Mouse (Mus musculus) myocyte (in vitro differentiated cells): Measurements from ENCODE around the gene Phlpp1.

Experiments used
- CEBPB ChIP-seq: IDR thresholded peaks from 2 replicates; pipeline ENCODE4 v1.6.1; 2011; ENCODE audit warnings: mild to moderate bottlenecking, moderate library complexity; ENCODE audit not compliant: poor library complexity, insufficient read depth, severe bottlenecking
- E2F4 ChIP-seq: IDR thresholded peaks from one replicate; pipeline ENCODE4 v1.6.1; 2011; ENCODE audit warnings: mild to moderate bottlenecking, control low read depth, moderate library complexity; ENCODE audit not compliant: insufficient read depth
- MAX ChIP-seq: IDR thresholded peaks from one replicate; pipeline ENCODE4 v1.6.1; 2011; ENCODE audit warnings: low read depth, mild to moderate bottlenecking, control low read depth
- MYOD1 ChIP-seq, 3 experiments: IDR thresholded peaks; one replicate each; pipeline ENCODE4 v1.6.1; 2011; ENCODE audit warnings: control low read depth in 2 of 3, low read depth in 2 of 3, mild to moderate bottlenecking in 2 of 3, moderate library complexity in 1 of 3; ENCODE audit not compliant: insufficient read length in 2 of 3, control insufficient read depth in 1 of 3
- MYOG ChIP-seq, 3 experiments: IDR thresholded peaks; one replicate each; pipeline ENCODE4 v1.6.1; 2011; ENCODE audit warnings: control low read depth in 2 of 3, low read depth in 2 of 3, mild to moderate bottlenecking in 2 of 3; ENCODE audit not compliant: insufficient read length in 2 of 3, control insufficient read depth in 1 of 3, insufficient read depth in 1 of 3
- POLR2A ChIP-seq: IDR thresholded peaks from one replicate; pipeline ENCODE4 v1.6.1; 2011; ENCODE audit warnings: low read depth, mild to moderate bottlenecking, control low read depth, moderate library complexity; ENCODE audit not compliant: insufficient read length
- POLR2AphosphoS2 ChIP-seq: IDR thresholded peaks from one replicate; pipeline ENCODE4 v1.6.1; 2011; ENCODE audit warnings: low read depth, control low read depth; ENCODE audit not compliant: insufficient read length
- REST ChIP-seq: IDR thresholded peaks from one replicate; pipeline ENCODE4 v1.6.1; 2011; ENCODE audit warnings: mild to moderate bottlenecking, control low read depth, moderate library complexity; ENCODE audit not compliant: insufficient read depth, insufficient read length
- SRF ChIP-seq: IDR thresholded peaks from one replicate; pipeline ENCODE4 v1.6.1; 2011; ENCODE audit warnings: low read depth; ENCODE audit not compliant: control insufficient read depth, insufficient read length
- TCF12 ChIP-seq: IDR thresholded peaks from one replicate; pipeline ENCODE4 v1.6.1; 2011; ENCODE audit warnings: mild to moderate bottlenecking, control low read depth; ENCODE audit not compliant: poor library complexity, insufficient read depth, severe bottlenecking

DNA sequence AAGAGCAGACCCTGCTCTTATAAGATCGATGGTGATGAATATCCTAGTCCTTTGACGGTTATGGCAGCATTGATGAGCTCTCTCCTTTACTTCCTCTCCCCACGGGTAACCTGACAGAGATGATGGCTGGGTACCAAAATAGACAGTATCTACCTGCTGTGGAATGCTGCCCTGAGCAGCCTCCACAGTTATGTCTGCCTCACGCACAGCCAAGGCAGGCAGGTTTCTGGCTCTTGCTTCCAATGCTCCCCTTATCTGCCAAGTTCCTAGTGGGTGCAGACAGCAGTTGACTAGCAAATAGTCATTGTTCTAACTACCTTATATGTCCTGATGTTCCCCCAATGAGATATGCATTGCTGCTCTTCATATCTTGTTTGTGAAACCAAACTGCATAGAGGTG, 215.7 kb downstream of the Phlpp1 start:
- TF ChIP-seq POLR2A (no peak), MAX (no peak), POLR2AphosphoS2 (no peak), SRF (no peak), REST (no peak), TCF12 (no peak), MYOD1 (IDR thresholded peaks at IDR 0.05; ENCODE audit: control insufficient read depth in 1 of 3, insufficient read length in 2 of 3, low read depth in 2 of 3) (no peak), CEBPB (no peak), MYOG (IDR thresholded peaks at IDR 0.05; ENCODE audit: control insufficient read depth in 1 of 3, insufficient read depth in 1 of 3, insufficient read length in 2 of 3, low read depth in 2 of 3) (no peak), E2F4 (no peak)
